Mouse (Mus musculus): ENCODE results near the gene Grin2a. TPM values are rescaled to one million over a fixed set of nuclear protein-coding genes. Genes with fewer than 3 reads are reported as not detected.

The Grin2a gene
- total and polyA plus RNA-seq, 3 experiments = not detected

GRCm38 (mm10) chr16:9895581-9895980 is 99.8 kb downstream of the Grin2a start:
- H3K27ac ChIP-seq (ENCODE audit: control insufficient read depth, low read depth, low read length) = no peak overlapping the region
- DNase-seq (ENCODE audit: low read depth, low spot score) = no peak
- no peak for TF ChIP-seq TAL1 (IDR thresholded peaks at IDR 0.05; ENCODE audit: low read length)
- no peak for TF ChIP-seq RAD21 (IDR thresholded peaks at IDR 0.05; ENCODE audit: low read depth, low read length)
- no peak for TF ChIP-seq MYC (IDR thresholded peaks at IDR 0.05; ENCODE audit: low read depth, low read length)
- no peak for TF ChIP-seq POLR2AphosphoS2 (IDR thresholded peaks at IDR 0.05; ENCODE audit: low read length)
- TF ChIP-seq MAFK (IDR thresholded peaks at IDR 0.05; ENCODE audit: borderline replicate concordance, low read depth, low read length) = no peak
- TF ChIP-seq ETS1 (IDR thresholded peaks at IDR 0.05; ENCODE audit: low read depth, low read length) = no peak
- no peak for TF ChIP-seq UBTF (IDR thresholded peaks at IDR 0.05; ENCODE audit: borderline replicate concordance, insufficient read depth, low read depth, low read length)
- no peak for TF ChIP-seq E2F4 (IDR thresholded peaks at IDR 0.05; ENCODE audit: borderline replicate concordance, low read depth, low read length)
- no peak overlapping the region for H3K9ac ChIP-seq (ENCODE audit: control insufficient read depth, low read depth, low read length, poor library complexity, severe bottlenecking)
- no peak overlapping the region for H3K4me3 ChIP-seq (ENCODE audit: control insufficient read depth in 1 of 2, insufficient read depth in 1 of 2, low read depth in 2 of 2, low read length in 2 of 2)
- H3K36me3 ChIP-seq (ENCODE audit: control insufficient read depth in 1 of 2, insufficient read depth in 2 of 2, low read length in 2 of 2) = no peaks in the 10 kb centered on the region
- H3K4me1 ChIP-seq (ENCODE audit: control insufficient read depth in 1 of 2, insufficient read depth in 2 of 2, low read length in 2 of 2) = no peaks in the 10 kb centered on the region
- no peaks in the 10 kb centered on the region for H3K79me2 ChIP-seq (ENCODE audit: control insufficient read depth, insufficient read depth, low read length, poor library complexity)
- no peaks in the 10 kb centered on the region for H3K27me3 ChIP-seq (ENCODE audit: control insufficient read depth in 1 of 2, insufficient read depth in 2 of 2, low read length in 2 of 2)
- H3K9me3 ChIP-seq (replicated peaks; ENCODE audit: insufficient read depth, low read length) = no peaks in the 10 kb centered on the region

- Histone ChIP-seq H3K4me1 (ENCODE audit: control insufficient read depth in 1 of 2, insufficient read depth in 2 of 2, low read length in 2 of 2) (no peaks in the 10 kb centered on the region), H3K9me3 (replicated peaks; ENCODE audit: insufficient read depth, low read length) (no peaks in the 10 kb centered on the region), H3K36me3 (ENCODE audit: control insufficient read depth in 1 of 2, insufficient read depth in 2 of 2, low read length in 2 of 2) (no peaks in the 10 kb centered on the region), H3K9ac (ENCODE audit: control insufficient read depth, low read depth, low read length, poor library complexity, severe bottlenecking) (no peak overlapping the region), H3K4me3 (ENCODE audit: control insufficient read depth in 1 of 2, insufficient read depth in 1 of 2, low read depth in 2 of 2, low read length in 2 of 2) (no peak overlapping the region), H3K27ac (ENCODE audit: control insufficient read depth, low read depth, low read length) (no peak overlapping the region), H3K79me2 (ENCODE audit: control insufficient read depth, insufficient read depth, low read length, poor library complexity) (no peaks in the 10 kb centered on the region), H3K27me3 (ENCODE audit: control insufficient read depth in 1 of 2, insufficient read depth in 2 of 2, low read length in 2 of 2) (no peaks in the 10 kb centered on the region)
- no peak for DNase-seq (ENCODE audit: low read depth, low spot score)
- TF ChIP-seq KAT2A (conservative IDR thresholded peaks at IDR 0.05; ENCODE audit: low read depth, low read length) = no peak
- no peak for TF ChIP-seq ZKSCAN1 (IDR thresholded peaks at IDR 0.05; ENCODE audit: low read depth, low read length)
- no peak for TF ChIP-seq ZNF384 (IDR thresholded peaks at IDR 0.05; ENCODE audit: low read depth, low read length)
- no peak for TF ChIP-seq POLR2AphosphoS2 (IDR thresholded peaks at IDR 0.05; ENCODE audit: low read length)
- no peak for TF ChIP-seq TBP (IDR thresholded peaks at IDR 0.05; ENCODE audit: low read depth, low read length)
- no peak for TF ChIP-seq RCOR1 (IDR thresholded peaks at IDR 0.05; ENCODE audit: low read depth, low read length)
- TF ChIP-seq POLR2A (IDR thresholded peaks at IDR 0.05; ENCODE audit: control insufficient read depth in 1 of 2, insufficient read depth in 1 of 2, low read depth in 1 of 2, low read length in 2 of 2, poor library complexity in 1 of 2) = no peak
- TF ChIP-seq RAD21 (IDR thresholded peaks at IDR 0.05; ENCODE audit: low read depth, low read length) = no peak
- TF ChIP-seq SIN3A (IDR thresholded peaks at IDR 0.05; ENCODE audit: low read length) = no peak
- TF ChIP-seq USF2 (IDR thresholded peaks at IDR 0.05; ENCODE audit: borderline replicate concordance in 1 of 2, insufficient read depth in 1 of 2, low read depth in 1 of 2, low read length in 2 of 2) = no peak
- TF ChIP-seq CHD2 (IDR thresholded peaks at IDR 0.05; ENCODE audit: low read length) = no peak
- no peak for TF ChIP-seq E2F4 (IDR thresholded peaks at IDR 0.05; ENCODE audit: borderline replicate concordance, low read depth, low read length)
- no peak for TF ChIP-seq NRF1 (IDR thresholded peaks at IDR 0.05; ENCODE audit: insufficient read depth, low read depth, low read length, poor library complexity, severe bottlenecking)
- no peak for TF ChIP-seq MAX (IDR thresholded peaks at IDR 0.05; ENCODE audit: low read length)
- TF ChIP-seq GATA1 (IDR thresholded peaks at IDR 0.05; ENCODE audit: low read depth, low read length) = no peak
- no peak for TF ChIP-seq ZMIZ1 (IDR thresholded peaks at IDR 0.05; ENCODE audit: low read depth, low read length)
- TF ChIP-seq HCFC1 (IDR thresholded peaks at IDR 0.05; ENCODE audit: low read depth, low read length) = no peak
- TF ChIP-seq MYC (IDR thresholded peaks at IDR 0.05; ENCODE audit: low read depth, low read length) = no peak
- TF ChIP-seq NELFE (IDR thresholded peaks at IDR 0.05; ENCODE audit: low read depth, low read length) = no peak
Measured at GRCm38 (mm10) chr16:9886155-9886554, 109.2 kb downstream of the Grin2a start.

All from MEL (cell line).